Mouse (Mus musculus): ENCODE measurements around the gene Chd9.

GRCm38 (mm10) chr8:90828987-90829740, 1.0 kb downstream of the Chd9 start:
- TF ChIP-seq CTCF (IDR thresholded peaks at IDR 0.05; ENCODE audit: borderline replicate concordance, insufficient read depth, low read depth, low read length) (no peak), POLR2A (IDR thresholded peaks at IDR 0.05; ENCODE audit: borderline replicate concordance, insufficient read depth, low read length) (no peak)

Data from cerebellum, adult 2 months (tissue).